Mouse (Mus musculus) midbrain, postnatal 0 days (tissue): Measurements from ENCODE around the gene Stip1. TPM values are rescaled to one million over a fixed set of nuclear protein-coding genes. Genes with fewer than 3 reads are reported as not detected.

Source experiments
- ATAC-seq: fragments of 200-750 bp; cut with Nextera tagmentation; 2 replicates; pipeline ENCODE4 v1.8.0; 2017; ENCODE audit warnings: moderate number of reproducible peaks, mild to moderate bottlenecking, moderate TSS enrichment, moderate library complexity; ENCODE audit not compliant: low FRiP score
- DNase-seq: peaks from one replicate; pipeline ENCODE4 v3.0.0-alpha.2; 2015; ENCODE audit warnings: low spot score
- H3K27ac ChIP-seq: fragments of 300-500 bp; sonication (generic); 2 replicates; pipeline ENCODE4 v1.5.1; 2014; ENCODE audit warnings: low read depth, mild to moderate bottlenecking, low read length, mixed read lengths
- H3K27me3 ChIP-seq: fragments of 300-500 bp; sonication (generic); 2 replicates; pipeline ENCODE4 v1.6.1; 2014; ENCODE audit warnings: low read length, control low read depth, mixed read lengths; ENCODE audit not compliant: insufficient read depth
- H3K36me3 ChIP-seq: fragments of 300-500 bp; sonication (generic); 2 replicates; pipeline ENCODE4 v1.6.1; 2014; ENCODE audit warnings: low read length, control low read depth, mixed read lengths; ENCODE audit not compliant: insufficient read depth
- H3K4me1 ChIP-seq: fragments of 300-500 bp; sonication (generic); 2 replicates; pipeline ENCODE4 v1.6.1; 2014; ENCODE audit warnings: mild to moderate bottlenecking, control low read depth, antibody characterized with exemption, low read length, mixed read lengths; ENCODE audit not compliant: insufficient read depth
- H3K4me2 ChIP-seq: fragments of 300-500 bp; sonication (generic); 2 replicates; pipeline ENCODE4 v1.6.1; 2014; ENCODE audit warnings: low read depth, mild to moderate bottlenecking, low read length, mixed read lengths; ENCODE audit not compliant: poor library complexity, severe bottlenecking
- H3K4me3 ChIP-seq: fragments of 300-500 bp; sonication (generic); 2 replicates; pipeline ENCODE4 v1.5.1; 2014; ENCODE audit warnings: low read depth, mild to moderate bottlenecking, low read length, moderate library complexity
- H3K9ac ChIP-seq: fragments of 300-500 bp; sonication (generic); replicated peaks from 2 replicates; pipeline ENCODE4 v1.6.1; 2014; ENCODE audit warnings: mild to moderate bottlenecking, low read length, moderate library complexity, mixed read lengths; ENCODE audit not compliant: poor library complexity, severe bottlenecking
- H3K9me3 ChIP-seq: fragments of 300-500 bp; sonication (generic); 2 replicates; pipeline ENCODE4 v1.6.1; 2016; ENCODE audit warnings: low read length, control low read depth
- CTCF ChIP-seq: IDR thresholded peaks from 2 replicates; pipeline ENCODE4 v1.5.1; 2016; ENCODE audit warnings: antibody characterized with exemption, mild to moderate bottlenecking
- WGBS: fragments of 180-500 bp; shearing (Covaris S2); extraction: QIAGEN DNeasy Blood & Tissue Kit; methylation state at CpG from one replicate; pipeline ENCODE4 v1.1.7; 2014; 5-methylcytosine and 5-hydroxymethylcytosine counted together
- polyA plus RNA-seq: library from polyadenylated mRNA; unstranded; fragments of >200 nt; fragmentation: Nextera tagmentation; extraction: Ambion mirVana; gene quantifications from 2 replicates; pipeline ENCODE4 v1.2.1, GENCODE M21; 2015
- total RNA-seq: library from RNA; depleted of rRNA; stranded (reverse); fragments of >200 nt; gene quantifications from 2 replicates; pipeline ENCODE4 v1.2.3, GENCODE M21; 2014; rRNA removed

The Stip1 gene
- 97.0 and 101 TPM in 2 replicates for total RNA-seq
- polyA plus RNA-seq, result 142 and 147 TPM in 2 replicates

- no peaks in the 10 kb centered on the region for H3K36me3 ChIP-seq
- peak within 1 kb of the TSS; percentile 83 for H3K4me2 ChIP-seq
- H3K27ac ChIP-seq, result peak within 1 kb of the TSS; percentile 93
- H3K9ac ChIP-seq, result peak within 1 kb of the TSS; percentile 82
- H3K4me3 ChIP-seq, result peak within 1 kb of the TSS; percentile 82
- H3K27me3 ChIP-seq, result no peaks in the 10 kb centered on the region
- ATAC-seq (peak; percentile 99), DNase-seq (peak; percentile 100)
- peaks cover 3% of the 10 kb centered on the region; the same call in 1 of the 2 replicates for H3K4me1 ChIP-seq
- H3K9me3 ChIP-seq, result no peaks in the 10 kb centered on the region
- under 1% methylated on average over 47 of the region's 49 CpGs for WGBS
- peak; percentile 69 for TF ChIP-seq CTCF
Measured at GRCm38 (mm10) chr19:7039841-7040636, at the start of gene Stip1. Gene Stip1, minus strand, starts transcription at chr19:7039967.

DNA sequence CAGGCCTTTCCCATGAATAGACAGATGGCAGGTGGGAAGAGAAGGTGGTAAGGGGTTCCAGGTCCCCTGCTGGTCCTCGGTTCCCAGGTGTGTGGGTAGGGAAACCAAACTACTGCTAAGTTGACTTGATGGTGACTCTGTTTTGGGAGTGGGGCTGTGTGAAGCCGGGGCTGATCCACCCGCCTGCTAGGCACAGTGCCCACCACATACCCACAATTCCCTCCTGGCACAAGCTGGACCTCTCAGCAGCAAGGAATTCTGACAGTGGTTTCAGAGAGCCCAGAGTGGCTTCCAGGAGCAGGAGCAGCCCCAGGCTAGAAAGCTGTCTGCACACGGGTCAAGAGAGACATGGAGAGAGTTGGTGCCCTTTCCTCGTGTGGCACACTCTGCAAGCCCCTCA lies 49.3 kb upstream of the Stip1 start:
- no peak for DNase-seq
- no peak overlapping the region for H3K27ac ChIP-seq

DNA sequence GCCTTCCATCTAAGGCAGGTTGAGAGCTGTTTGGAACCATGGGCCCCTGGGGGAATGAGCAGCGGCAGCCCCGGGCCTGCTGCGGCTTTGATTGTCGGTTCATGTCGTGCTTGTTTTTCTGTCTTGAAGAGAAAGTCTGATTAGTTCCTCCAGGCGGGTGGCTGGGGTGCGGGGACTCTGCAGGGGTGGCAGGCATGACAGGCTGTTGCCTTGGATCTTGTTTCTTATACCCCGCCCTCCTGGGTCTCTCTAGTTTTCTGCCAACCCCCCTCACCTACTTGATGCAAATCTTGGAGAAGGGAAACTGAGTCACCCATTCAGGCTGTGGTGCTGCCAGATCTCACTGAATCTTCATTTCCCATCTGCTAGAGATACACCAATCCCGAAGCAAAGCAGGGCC lies 48.8 kb upstream of the Stip1 start:
- no peak overlapping the region for H3K27ac ChIP-seq
- H3K9ac ChIP-seq, result no peak overlapping the region
- ATAC-seq (no peak), DNase-seq (no peak)
- no peak for TF ChIP-seq CTCF
- no peak overlapping the region for H3K4me3 ChIP-seq
- H3K9me3 ChIP-seq, result no peaks in the 10 kb centered on the region
- H3K4me2 ChIP-seq, result no peak overlapping the region
- WGBS, result 16% methylated on average over 9 of the region's 9 CpGs
- no peaks in the 10 kb centered on the region for H3K27me3 ChIP-seq
- H3K4me1 ChIP-seq, result peaks cover 29% of the 10 kb centered on the region
- H3K36me3 ChIP-seq, result no peaks in the 10 kb centered on the region

More for the DNA sequence above, 49.3 kb upstream of the Stip1 start:
- no peaks in the 10 kb centered on the region for H3K9me3 ChIP-seq
- 63% methylated on average over 5 of the region's 5 CpGs for WGBS
- no peaks in the 10 kb centered on the region for H3K27me3 ChIP-seq
- H3K9ac ChIP-seq, result no peak overlapping the region
- ATAC-seq, result no peak
- H3K4me3 ChIP-seq, result no peak overlapping the region
- H3K4me1 ChIP-seq, result peaks cover 25% of the 10 kb centered on the region
- H3K36me3 ChIP-seq, result no peaks in the 10 kb centered on the region
- no peak for TF ChIP-seq CTCF
- H3K4me2 ChIP-seq, result no peak overlapping the region

DNA sequence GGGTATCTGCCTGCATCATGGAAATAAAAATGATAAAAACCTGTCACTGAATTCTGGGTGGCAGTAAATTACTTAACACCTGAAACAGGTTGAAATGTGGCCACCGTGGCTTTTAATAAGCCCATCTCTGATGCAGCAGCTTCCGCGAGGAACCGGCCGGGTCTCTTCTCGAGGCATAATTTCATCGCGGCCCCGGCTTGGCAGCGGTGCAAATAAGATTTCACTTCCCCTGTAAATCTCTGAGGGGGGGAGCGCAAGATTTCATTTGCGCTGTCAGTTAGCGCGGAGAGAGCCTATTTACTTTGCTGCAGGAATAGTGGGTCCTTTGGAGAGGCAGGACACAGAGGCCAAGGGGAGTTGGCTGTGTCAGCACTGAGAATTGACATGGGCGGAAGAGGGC lies 45.0 kb upstream of the Stip1 start:
- H3K36me3 ChIP-seq, result no peaks in the 10 kb centered on the region
- no peaks in the 10 kb centered on the region for H3K27me3 ChIP-seq
- ATAC-seq, result no peak
- H3K9ac ChIP-seq, result no peak overlapping the region
- H3K4me3 ChIP-seq, result no peak overlapping the region
- DNase-seq, result no peak
- H3K9me3 ChIP-seq, result no peaks in the 10 kb centered on the region
- whole genome bisulfite sequencing, result 26% methylated on average over 15 of the region's 15 CpGs
- peaks cover 9% of the 10 kb centered on the region; the same call in 1 of the 2 replicates for H3K4me1 ChIP-seq
- no peak overlapping the region for H3K4me2 ChIP-seq
- H3K27ac ChIP-seq, result no peak overlapping the region
- no peak for TF ChIP-seq CTCF

DNA sequence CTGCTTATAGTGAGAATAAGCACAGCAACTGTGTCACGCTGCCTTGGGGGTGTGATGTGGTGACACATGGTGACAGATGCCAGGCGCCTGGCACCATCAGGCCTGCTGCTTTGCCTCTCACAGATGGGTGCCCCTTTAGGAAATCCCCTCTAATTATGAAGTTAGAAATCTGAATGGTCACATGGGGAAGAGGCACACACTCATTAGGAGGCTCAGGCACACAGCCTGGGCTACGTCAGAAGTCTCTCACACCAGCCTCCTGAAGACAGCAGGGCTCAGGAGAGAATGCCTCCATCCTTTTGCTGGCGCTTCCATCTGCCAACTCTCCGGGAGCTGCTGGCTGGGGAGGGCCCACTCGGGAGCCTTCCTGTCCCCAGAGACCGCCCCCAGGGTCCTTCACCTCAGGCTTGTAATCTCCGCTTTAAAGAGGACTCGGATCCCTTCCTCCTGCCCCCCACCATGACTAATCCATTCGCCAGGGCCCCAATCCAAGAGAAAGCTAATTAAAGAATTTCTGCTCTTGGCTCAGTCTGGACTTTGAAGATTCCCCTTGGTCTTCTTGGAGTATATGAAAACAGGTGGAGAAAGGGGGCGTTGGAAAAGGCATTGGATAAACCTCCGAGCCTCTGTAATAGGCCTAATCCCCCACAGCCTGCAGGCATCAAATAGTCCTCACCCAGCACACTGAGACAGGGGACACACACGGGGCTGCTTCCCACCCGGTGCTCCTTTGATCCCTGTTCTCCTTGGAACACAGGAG lies 43.4 kb upstream of the Stip1 start:
- H3K4me1 ChIP-seq, result peaks cover 7% of the 10 kb centered on the region; the same call in 1 of the 2 replicates
- DNase-seq (peak; percentile 63), ATAC-seq (peak; percentile 22)
- H3K27me3 ChIP-seq, result no peaks in the 10 kb centered on the region
- TF ChIP-seq CTCF, result no peak
- no peak overlapping the region for H3K4me3 ChIP-seq
- no peaks in the 10 kb centered on the region for H3K9me3 ChIP-seq
- H3K36me3 ChIP-seq, result no peaks in the 10 kb centered on the region
- H3K4me2 ChIP-seq, result no peak overlapping the region
- no peak overlapping the region for H3K27ac ChIP-seq
- WGBS, result 18% methylated on average over 14 of the region's 14 CpGs
- no peak overlapping the region for H3K9ac ChIP-seq
